Mouse (Mus musculus): ENCODE data around the gene Dmrt3.
A peak's percentile ranks its signal among the peaks of the same experiment; 100 is the strongest.

Gene Dmrt3

GRCm38 (mm10) chr19:25622291-25623251 lies 12.5 kb downstream of the Dmrt3 start:
- DNase-seq (ENCODE audit: low spot score in 2 of 2): peak; percentile 50 to 86

GRCm38 (mm10) chr19:25628490-25628889 lies 18.4 kb downstream of the Dmrt3 start:
- DNase-seq (ENCODE audit: low spot score in 2 of 2): peak in 1 of 2 experiments; percentile 71

- DNase-seq (ENCODE audit: low spot score in 2 of 2): no peak
These were observed 25.0 kb downstream of the Dmrt3 start for GRCm38 (mm10) chr19:25635119-25635518.

GRCm38 (mm10) chr19:25635622-25636244 lies 25.6 kb downstream of the Dmrt3 start:
- peak in 1 of 2 experiments; percentile 67 for DNase-seq (ENCODE audit: low spot score in 2 of 2)

GRCm38 (mm10) chr19:25638766-25639361 lies 28.8 kb downstream of the Dmrt3 start:
- DNase-seq (ENCODE audit: low spot score in 2 of 2): no peak

- no peak for DNase-seq (ENCODE audit: low spot score in 2 of 2)
These were observed 31.7 kb downstream of the Dmrt3 start for GRCm38 (mm10) chr19:25641786-25642185.

- no peak for DNase-seq (ENCODE audit: low spot score in 2 of 2)
These were observed 37.0 kb downstream of the Dmrt3 start for GRCm38 (mm10) chr19:25647136-25647535.

- no peak for DNase-seq (ENCODE audit: low spot score in 2 of 2)
These were observed 38.6 kb downstream of the Dmrt3 start for GRCm38 (mm10) chr19:25648701-25649100.

GRCm38 (mm10) chr19:25650474-25650873 lies 40.4 kb downstream of the Dmrt3 start:
- DNase-seq (ENCODE audit: low spot score in 2 of 2): no peak

- no peak for DNase-seq (ENCODE audit: low spot score in 2 of 2)
These were observed 42.5 kb downstream of the Dmrt3 start for GRCm38 (mm10) chr19:25652560-25652959.

GRCm38 (mm10) chr19:25654034-25654749 lies 44.1 kb downstream of the Dmrt3 start:
- DNase-seq (ENCODE audit: low spot score in 2 of 2): no peak

- no peak for DNase-seq (ENCODE audit: low spot score in 2 of 2)
These were observed 55.6 kb downstream of the Dmrt3 start for GRCm38 (mm10) chr19:25665486-25666339.

GRCm38 (mm10) chr19:25667836-25668235 lies 57.7 kb downstream of the Dmrt3 start:
- no peak for DNase-seq (ENCODE audit: low spot score in 2 of 2)

- no peak for DNase-seq (ENCODE audit: low spot score in 2 of 2)
These were observed 59.6 kb downstream of the Dmrt3 start for GRCm38 (mm10) chr19:25669593-25670248.

- DNase-seq (ENCODE audit: low spot score in 2 of 2): no peak
These were observed 60.6 kb downstream of the Dmrt3 start for GRCm38 (mm10) chr19:25670571-25671285.

GRCm38 (mm10) chr19:25671681-25672080 lies 61.6 kb downstream of the Dmrt3 start:
- no peak for DNase-seq (ENCODE audit: low spot score in 2 of 2)

GRCm38 (mm10) chr19:25672101-25672950 lies 62.2 kb downstream of the Dmrt3 start, which contains the start of gene Dmrt2:
Gene Dmrt2 (plus strand): TSS chr19:25672411.
- DNase-seq (ENCODE audit: low spot score in 2 of 2): peak; percentile 39 to 68

All from spleen, postnatal 4 days (tissue).